Mouse (Mus musculus): ENCODE data around the gene Nfe2l2.

GRCm38 (mm10) chr2:75672561-75672960, 31.9 kb downstream of the Nfe2l2 start:
- TF ChIP-seq CTCF (IDR thresholded peaks at IDR 0.05; ENCODE audit: low read depth, low read length), result no peak
- no peak for TF ChIP-seq POLR2A (IDR thresholded peaks at IDR 0.05; ENCODE audit: extremely low read depth, insufficient read depth, low read length)
